Mouse (Mus musculus) liver (tissue): ENCODE results near the gene Kifap3.

Experiments
- DNase-seq: peaks from one replicate; pipeline ENCODE4 v3.0.0-alpha.2; 2020; ENCODE audit warnings: mixed read lengths

Gene Kifap3

GRCm38 (mm10) chr1:163893774-163894527 is 114.6 kb downstream of the Kifap3 start:
- DNase-seq: no peak

GRCm38 (mm10) chr1:163898291-163898764 is 118.9 kb downstream of the Kifap3 start:
- DNase-seq: no peak

GRCm38 (mm10) chr1:163899575-163899974 is 120.2 kb downstream of the Kifap3 start:
- DNase-seq: no peak

- no peak for DNase-seq
Observed at GRCm38 (mm10) chr1:163900168-163900567, 120.8 kb downstream of the Kifap3 start.

- no peak for DNase-seq
Observed at GRCm38 (mm10) chr1:163903411-163903810, 124.0 kb downstream of the Kifap3 start.

- DNase-seq: no peak
Observed at GRCm38 (mm10) chr1:163907007-163907811, 127.8 kb downstream of the Kifap3 start.

DNA sequence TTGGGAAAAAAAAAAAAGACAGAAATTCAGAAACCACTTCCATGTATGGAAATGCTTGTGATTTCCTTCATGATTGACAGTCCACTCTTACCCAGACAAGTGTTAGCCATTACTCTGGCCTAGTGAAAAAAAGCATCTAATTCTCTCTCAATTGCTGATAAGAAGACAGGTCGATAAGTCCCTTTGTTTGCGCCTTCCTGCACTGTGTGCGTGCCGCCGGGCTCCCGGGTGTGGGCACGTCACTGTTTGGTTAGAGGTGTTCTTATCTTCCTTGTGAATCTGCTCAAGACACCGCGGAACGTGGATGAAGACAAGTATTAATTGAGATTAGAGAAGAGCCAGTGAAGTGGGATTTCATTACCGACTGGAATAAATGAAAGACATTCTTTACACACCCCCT is 129.0 kb downstream of the Kifap3 start:
- no peak for DNase-seq

DNA sequence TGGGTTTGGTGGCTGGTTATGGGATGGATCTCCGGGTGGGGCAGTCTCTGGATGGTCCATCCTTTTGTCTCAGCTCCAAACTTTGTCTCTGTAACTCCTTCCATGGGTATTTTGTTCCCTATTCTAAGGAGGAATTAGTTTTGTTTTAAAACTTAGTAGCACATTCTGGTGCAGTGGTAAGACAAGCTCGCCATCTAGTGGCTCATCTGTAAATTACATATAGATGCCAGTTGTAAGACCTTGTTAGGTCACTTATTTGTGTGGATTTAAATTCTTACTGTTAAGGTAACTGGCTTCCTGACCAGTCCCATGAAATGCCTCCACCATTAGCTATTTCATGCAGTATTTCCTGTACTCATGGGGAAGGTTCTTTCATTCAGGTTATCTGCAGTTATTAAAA is 131.0 kb downstream of the Kifap3 start:
- DNase-seq: no peak

- DNase-seq: no peak
Observed at GRCm38 (mm10) chr1:163910785-163911184, 131.4 kb downstream of the Kifap3 start.

DNA sequence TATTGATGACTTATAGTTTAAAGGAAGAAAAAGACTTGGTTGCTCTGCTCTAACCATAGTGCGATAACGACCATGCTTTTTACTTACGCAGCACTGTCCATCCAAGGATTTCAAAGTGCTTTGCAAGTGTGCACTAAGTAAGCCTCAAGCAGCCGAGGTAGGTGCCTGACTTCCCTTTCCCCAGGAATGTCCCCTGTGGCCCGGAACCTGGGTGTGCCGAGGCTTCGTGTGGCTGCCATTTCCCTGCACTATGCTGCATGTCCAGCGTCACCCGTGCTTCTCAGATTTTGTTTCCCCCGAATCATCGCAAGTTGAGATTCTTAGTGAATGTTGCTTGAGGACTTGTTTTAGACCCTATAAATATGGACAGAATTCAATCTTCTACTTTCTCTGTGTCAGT is 132.6 kb downstream of the Kifap3 start:
- no peak for DNase-seq

- DNase-seq: no peak
Observed at GRCm38 (mm10) chr1:163917349-163918160, 138.2 kb downstream of the Kifap3 start.

- DNase-seq: no peak
Observed at GRCm38 (mm10) chr1:163924093-163924492, 144.7 kb downstream of the Kifap3 start.

- no peak for DNase-seq
Observed at GRCm38 (mm10) chr1:163928846-163929245, 149.5 kb downstream of the Kifap3 start, which contains the start of gene Scyl3. Scyl3 (plus strand) TSS chr1:163929100.

GRCm38 (mm10) chr1:163929636-163930457 is 150.5 kb downstream of the Kifap3 start:
- DNase-seq: peak; percentile 85

DNA sequence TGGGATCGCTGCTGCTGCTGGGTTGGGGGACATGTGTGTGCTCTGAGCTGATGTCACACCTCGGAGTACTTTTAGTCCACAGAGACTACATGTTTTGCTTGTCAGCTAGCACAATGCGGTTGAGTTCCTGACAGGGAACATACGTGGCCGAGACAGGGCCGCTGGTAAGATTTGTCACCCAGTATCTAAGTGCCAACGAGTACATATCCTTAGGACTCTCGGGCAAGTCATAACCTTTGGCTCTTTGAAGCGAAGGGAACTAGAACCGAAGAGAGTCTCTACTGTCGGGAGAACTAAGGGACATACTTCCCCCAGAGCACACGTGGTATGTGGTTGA is 151.0 kb downstream of the Kifap3 start:
- DNase-seq: no peak

DNA sequence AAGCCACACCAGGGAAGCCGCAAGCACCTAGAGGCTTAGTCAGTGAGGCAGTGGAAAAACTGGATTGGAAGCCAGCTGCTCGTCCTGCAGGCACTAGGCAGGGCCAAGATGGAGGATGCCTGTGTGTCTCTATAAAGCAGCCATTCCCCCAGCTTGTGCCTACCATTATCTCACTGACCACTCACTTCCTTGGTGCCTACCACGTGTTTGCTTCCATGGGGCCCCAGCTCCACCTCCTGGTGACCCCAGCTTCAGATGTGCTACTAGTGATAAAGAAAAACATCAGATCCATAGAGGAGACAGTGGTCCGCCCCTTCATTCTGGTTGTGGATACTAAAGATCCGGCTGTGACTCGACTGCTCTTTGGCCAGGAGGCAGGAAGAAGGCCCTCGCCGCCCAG is 152.4 kb downstream of the Kifap3 start:
- DNase-seq: peak; percentile 40

GRCm38 (mm10) chr1:163934591-163934990 is 155.2 kb downstream of the Kifap3 start:
- no peak for DNase-seq

- DNase-seq: no peak
Observed at GRCm38 (mm10) chr1:163942056-163942455, 162.7 kb downstream of the Kifap3 start.

DNA sequence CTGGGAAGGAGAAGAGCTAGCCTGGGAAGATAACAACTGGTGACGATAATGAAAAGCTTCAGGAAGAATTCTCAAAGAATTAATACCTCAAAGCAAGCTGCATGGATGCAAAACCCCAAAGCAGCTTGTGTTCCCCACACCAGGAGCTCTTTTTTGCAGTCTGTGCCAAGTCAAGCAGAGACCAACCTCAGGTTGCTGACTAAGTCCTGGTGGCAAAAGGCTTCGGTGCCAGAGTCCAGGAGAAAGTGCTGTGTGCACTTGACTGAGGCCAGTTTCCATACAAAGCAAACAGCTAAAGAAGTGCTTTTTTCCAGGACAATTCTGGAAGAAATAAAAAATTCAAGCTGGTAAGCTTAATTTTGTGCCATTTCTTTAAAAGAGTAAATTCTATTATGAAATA is 174.0 kb downstream of the Kifap3 start:
- no peak for DNase-seq

- DNase-seq: no peak
Observed at GRCm38 (mm10) chr1:163958036-163958435, 178.7 kb downstream of the Kifap3 start.

DNA sequence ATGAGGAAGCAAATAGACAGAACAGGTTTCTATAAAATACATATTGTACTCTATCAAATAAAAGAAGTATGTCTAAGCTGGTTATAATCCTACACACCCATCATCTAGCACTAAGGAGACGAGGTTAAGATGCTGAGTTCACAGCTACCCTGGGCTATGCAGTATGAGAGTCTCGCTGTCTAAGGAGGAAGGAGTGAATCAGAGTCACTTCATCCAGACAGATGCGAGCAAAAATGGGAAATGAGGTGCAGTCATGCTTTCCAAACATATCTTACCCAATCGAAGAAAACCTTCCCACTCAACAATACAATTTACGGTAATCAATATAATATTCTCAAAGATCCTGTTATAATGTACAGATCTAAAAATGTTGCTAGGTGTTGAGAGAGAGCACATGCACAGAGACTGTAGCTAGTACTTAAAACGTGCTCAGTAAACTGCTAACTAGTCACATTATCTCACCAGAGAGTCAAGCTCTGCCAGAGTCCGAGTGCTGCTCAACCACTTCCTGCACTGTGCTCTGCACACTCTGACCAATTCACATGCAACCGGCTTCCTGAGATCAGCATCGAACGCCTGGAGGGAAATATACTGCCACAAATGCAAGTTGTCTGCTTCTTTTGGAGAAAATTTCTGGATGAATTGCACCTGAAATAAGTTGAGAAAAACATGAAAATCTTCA is 184.8 kb downstream of the Kifap3 start:
- no peak for DNase-seq
